Mouse (Mus musculus): ENCODE measurements around the gene Scd3.

- TF ChIP-seq USF1 (IDR thresholded peaks at IDR 0.05; ENCODE audit: low read depth): no peak
- TF ChIP-seq REST (IDR thresholded peaks at IDR 0.05; ENCODE audit: insufficient read depth, insufficient read length): no peak
- TF ChIP-seq POLR2A (IDR thresholded peaks at IDR 0.05; ENCODE audit: insufficient read length, low read depth): no peak
- no peak for TF ChIP-seq TCF3 (IDR thresholded peaks at IDR 0.05; ENCODE audit: insufficient read length, low read depth)
- TF ChIP-seq CEBPB (IDR thresholded peaks at IDR 0.05; ENCODE audit: insufficient read depth, poor library complexity, severe bottlenecking): no peak
- no peak for TF ChIP-seq MAX (IDR thresholded peaks at IDR 0.05; ENCODE audit: low read depth)
- TF ChIP-seq POLR2AphosphoS2 (IDR thresholded peaks at IDR 0.05; ENCODE audit: insufficient read length, low read depth): no peak
These were observed 19.1 kb upstream of the Scd3 start for GRCm38 (mm10) chr19:44183968-44184367.
